Mouse (Mus musculus): Measurements from ENCODE around the gene Gm17689. TPM values are rescaled to one million over a fixed set of nuclear protein-coding genes. Genes with fewer than 3 reads are reported as not detected.

Gene Gm17689
- total RNA-seq (2021) (not detected), polyA plus RNA-seq (2012; rRNA removed) (not detected in 2 replicates)
- long read RNA-seq: 0 reads

DNA sequence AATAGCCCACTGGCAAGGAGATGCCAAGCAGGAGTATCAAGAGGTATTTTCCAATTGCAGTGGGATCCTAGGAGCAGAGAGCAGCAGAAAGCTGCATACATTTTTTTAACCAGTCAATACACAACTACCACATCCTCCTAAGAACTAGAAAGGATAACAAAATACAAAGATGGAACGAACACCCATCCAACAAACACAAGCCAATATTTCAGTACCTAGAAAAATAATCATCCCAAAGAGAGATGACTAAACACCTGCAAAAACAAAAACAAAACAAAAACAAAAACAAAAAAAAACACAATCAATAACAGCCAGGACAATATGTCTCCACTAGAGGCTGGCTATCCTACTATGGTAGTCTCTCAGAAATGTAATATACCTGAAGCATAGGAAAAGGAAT, at the start of gene Gm17689:
Gene Gm17689, minus strand, starts transcription at position 101 of the 400 bp plus-strand sequence.
- no peak for DNase-seq

- DNase-seq: no peak
Measured at GRCm38 (mm10) chr9:36541863-36542262, 40.6 kb downstream of the Gm17689 start, which contains the start of gene Gm5615. Gene Gm5615, minus strand, starts transcription at chr9:36541963.

Other genes starting within 250 kb of the Gm17689 start
- gene Gm7257, start 150.8 kb downstream of the Gm17689 start, total RNA-seq (2021): not detected
- gene Gm7257, start 150.8 kb downstream of the Gm17689 start, polyA plus RNA-seq (2012; rRNA removed): not detected in 2 replicates
- not detected for gene Gm9513, start 107.0 kb downstream of the Gm17689 start, total RNA-seq (2021)
- gene Gm9513, start 107.0 kb downstream of the Gm17689 start, polyA plus RNA-seq (2012; rRNA removed): not detected in 2 replicates
- not detected for gene Gm5615, start 40.7 kb downstream of the Gm17689 start, total RNA-seq (2021)
- not detected in 2 replicates for gene Gm5615, start 40.7 kb downstream of the Gm17689 start, polyA plus RNA-seq (2012; rRNA removed)
- not detected for gene A630095E13Rik, start 60.7 kb upstream of the Gm17689 start, total RNA-seq (2021)
- not detected in 2 replicates for gene A630095E13Rik, start 60.7 kb upstream of the Gm17689 start, polyA plus RNA-seq (2012; rRNA removed)
- not detected for gene Acrv1, start 110.6 kb upstream of the Gm17689 start, total RNA-seq (2021)
- gene Acrv1, start 110.6 kb upstream of the Gm17689 start, polyA plus RNA-seq (2012; rRNA removed): not detected in 2 replicates
- 1 to 10 TPM; 2.1 to 3.8 TPM for gene Chek1, start 144.4 kb upstream of the Gm17689 start, total RNA-seq (2021)
- gene Chek1, start 144.4 kb upstream of the Gm17689 start, polyA plus RNA-seq (2012; rRNA removed): 0.27 and 0.38 TPM in 2 replicates
- 100 to 1,000 TPM; 260 to 267 TPM for gene Stt3a, start 185.0 kb upstream of the Gm17689 start, total RNA-seq (2021)
- 68.6 and 107 TPM in 2 replicates for gene Stt3a, start 185.0 kb upstream of the Gm17689 start, polyA plus RNA-seq (2012; rRNA removed)
- gene Ei24, start 214.8 kb upstream of the Gm17689 start, total RNA-seq (2021): 100 to 1,000 TPM; 134 to 147 TPM
- gene Ei24, start 214.8 kb upstream of the Gm17689 start, polyA plus RNA-seq (2012; rRNA removed): 200 and 225 TPM in 2 replicates
- 1 to 10 TPM; 2.7 to 7.2 TPM for gene Fez1, start 239.2 kb upstream of the Gm17689 start, total RNA-seq (2021)
- gene Fez1, start 239.2 kb upstream of the Gm17689 start, polyA plus RNA-seq (2012; rRNA removed): 0.74 and 0.76 TPM in 2 replicates